Mouse (Mus musculus): ENCODE measurements around the gene Tyk2.

The Tyk2 gene

GRCm38 (mm10) chr9:21062928-21063327 is 68.1 kb downstream of the Tyk2 start:
- in situ Hi-C loops (cut with MboI, MseI) = no loop called here

Data from T-helper 1 cell (primary cell).